Mouse (Mus musculus) G1E (cell line): ENCODE data around the gene Tdrd7. TPM values are rescaled to one million over a fixed set of nuclear protein-coding genes. Genes with fewer than 3 reads are reported as not detected.

Source experiments
- ATAC-seq: 2 replicates; pipeline ENCODE4 v1.8.0; 2016; ENCODE audit warnings: mild to moderate bottlenecking; ENCODE audit not compliant: insufficient number of reproducible peaks, poor library complexity, low FRiP score, severe bottlenecking; ENCODE audit errors: extremely low read depth
- DNase-seq: peaks from one replicate; pipeline ENCODE4 v3.0.0; 2012; ENCODE audit warnings: low spot score
- H3K27me3 ChIP-seq: 2 replicates; pipeline ENCODE4 v1.6.1; 2012; ENCODE audit warnings: mild to moderate bottlenecking, low read length, inconsistent platforms; ENCODE audit not compliant: insufficient read depth
- H3K36me3 ChIP-seq: replicated peaks from 2 replicates; pipeline ENCODE3; 2012; ENCODE audit warnings: mild to moderate bottlenecking, inconsistent platforms
- H3K4me1 ChIP-seq: 2 replicates; pipeline ENCODE4 v1.6.1; 2012; ENCODE audit warnings: low read depth, low read length, inconsistent platforms, mixed read lengths; ENCODE audit not compliant: insufficient read depth
- H3K4me3 ChIP-seq: 2 replicates; pipeline ENCODE4 v1.5.1; 2012; ENCODE audit warnings: low read depth, mild to moderate bottlenecking, inconsistent platforms, low read length, moderate library complexity, mixed read lengths
- H3K9me3 ChIP-seq: replicated peaks from 2 replicates; pipeline ENCODE4 v1.6.1; 2012; ENCODE audit warnings: inconsistent platforms
- CTCF ChIP-seq: IDR thresholded peaks from 2 replicates; pipeline ENCODE4 v1.5.1; 2012; ENCODE audit warnings: low read depth, low read length, inconsistent platforms, mixed read lengths
- GATA1 ChIP-seq: IDR thresholded peaks from 2 replicates; pipeline ENCODE4 v1.6.1; 2012; ENCODE audit warnings: borderline replicate concordance, low read length, inconsistent platforms, mixed read lengths
- GATA2 ChIP-seq: IDR thresholded peaks from 2 replicates; pipeline ENCODE4 v1.6.1; 2012; ENCODE audit warnings: low read depth, low read length, inconsistent platforms, borderline replicate concordance
- POLR2AphosphoS5 ChIP-seq: IDR thresholded peaks from 2 replicates; pipeline ENCODE4 v1.6.1; 2012; ENCODE audit warnings: low read depth, low read length, inconsistent platforms; ENCODE audit not compliant: insufficient replicate concordance
- TAL1 ChIP-seq: conservative IDR thresholded peaks from 2 replicates; pipeline ENCODE4 v1.6.1; 2012; ENCODE audit warnings: low read depth, low read length, inconsistent platforms, mixed read lengths
- polyA plus RNA-seq: library from polyadenylated mRNA; stranded (reverse); fragments of >175 nt; gene quantifications from 2 replicates; pipeline ENCODE4 v1.2.3, GENCODE M21; 2012
- total RNA-seq, 2 experiments: library from RNA; stranded (forward) in 1 of 2; stranded (reverse) in 1 of 2; fragments of 200-1000 nt in 1 of 2; fragments of >200 nt in 1 of 2; fragmentation: Nextera tagmentation in 1 of 2; gene quantifications; 2 replicates each; pipeline ENCODE4 v1.2.3; 2014 to 2017

Gene Tdrd7
- total and polyA plus RNA-seq, 3 experiments = 0.12 to 7.7 (median 1.4) TPM

- Histone ChIP-seq H3K9me3 (peaks cover 6% of the 10 kb centered on the region; the same call in 1 of the 2 replicates), H3K27me3 (peaks cover 27% of the 10 kb centered on the region; the same call in 1 of the 2 replicates), H3K36me3 (no peaks in the 10 kb centered on the region), H3K4me3 (no peak overlapping the region), H3K4me1 (peaks cover 13% of the 10 kb centered on the region)
- no peak for TF ChIP-seq CTCF
- no peak for TF ChIP-seq GATA1
- no peak for TF ChIP-seq GATA2
- no peak for TF ChIP-seq POLR2AphosphoS5
- TF ChIP-seq TAL1 = no peak
- DNase-seq (no peak), ATAC-seq (no peak)
These were observed 60.8 kb downstream of the Tdrd7 start for GRCm38 (mm10) chr4:46025893-46026292.

GRCm38 (mm10) chr4:46028224-46028623 is 63.1 kb downstream of the Tdrd7 start:
- H3K4me3 ChIP-seq = no peak overlapping the region
- H3K9me3 ChIP-seq = peaks cover 6% of the 10 kb centered on the region; the same call in 1 of the 2 replicates
- TF ChIP-seq POLR2AphosphoS5 (no peak), GATA2 (no peak), CTCF (no peak), TAL1 (no peak), GATA1 (no peak)
- no peaks in the 10 kb centered on the region for H3K36me3 ChIP-seq
- H3K4me1 ChIP-seq = peaks cover 6% of the 10 kb centered on the region
- peaks cover 38% of the 10 kb centered on the region for H3K27me3 ChIP-seq
- ATAC-seq (no peak), DNase-seq (no peak)

GRCm38 (mm10) chr4:46028781-46029180 is 63.6 kb downstream of the Tdrd7 start:
- DNase-seq = no peak
- H3K4me3 ChIP-seq = no peak overlapping the region
- no peak for ATAC-seq
- peaks cover 41% of the 10 kb centered on the region for H3K27me3 ChIP-seq
- TF ChIP-seq CTCF (no peak), POLR2AphosphoS5 (no peak), GATA1 (no peak), GATA2 (no peak), TAL1 (no peak)
- H3K9me3 ChIP-seq = peaks cover 6% of the 10 kb centered on the region; the same call in 1 of the 2 replicates
- no peaks in the 10 kb centered on the region for H3K36me3 ChIP-seq
- peaks cover 5% of the 10 kb centered on the region for H3K4me1 ChIP-seq

GRCm38 (mm10) chr4:46029552-46029951 is 64.4 kb downstream of the Tdrd7 start:
- Histone ChIP-seq H3K36me3 (no peaks in the 10 kb centered on the region), H3K9me3 (peaks cover 6% of the 10 kb centered on the region; the same call in 1 of the 2 replicates), H3K4me3 (no peak overlapping the region), H3K27me3 (peaks cover 42% of the 10 kb centered on the region), H3K4me1 (no peaks in the 10 kb centered on the region; the same call in 1 of the 2 replicates)
- no peak for DNase-seq
- TF ChIP-seq GATA2 = no peak
- TF ChIP-seq TAL1 = no peak
- no peak for ATAC-seq

- no peak for ATAC-seq
- peaks cover 6% of the 10 kb centered on the region; the same call in 1 of the 2 replicates for H3K9me3 ChIP-seq
- no peaks in the 10 kb centered on the region; the same call in 1 of the 2 replicates for H3K4me1 ChIP-seq
- DNase-seq = no peak
- no peak overlapping the region for H3K4me3 ChIP-seq
- H3K27me3 ChIP-seq = peaks cover 44% of the 10 kb centered on the region
- TF ChIP-seq GATA1 (no peak), CTCF (no peak), TAL1 (no peak), POLR2AphosphoS5 (no peak), GATA2 (no peak)
- no peaks in the 10 kb centered on the region for H3K36me3 ChIP-seq
These were observed 67.3 kb downstream of the Tdrd7 start for GRCm38 (mm10) chr4:46032448-46032847.

- no peak for TF ChIP-seq GATA1
- TF ChIP-seq POLR2AphosphoS5 = no peak
- TF ChIP-seq GATA2 = no peak
- no peak for TF ChIP-seq TAL1
- no peak for TF ChIP-seq CTCF
- Histone ChIP-seq H3K9me3 (peaks cover 6% of the 10 kb centered on the region; the same call in 1 of the 2 replicates), H3K4me3 (no peak overlapping the region), H3K4me1 (no peaks in the 10 kb centered on the region; the same call in 1 of the 2 replicates), H3K27me3 (peaks cover 45% of the 10 kb centered on the region), H3K36me3 (no peaks in the 10 kb centered on the region)
- no peak for ATAC-seq
- no peak for DNase-seq
These were observed 68.1 kb downstream of the Tdrd7 start for GRCm38 (mm10) chr4:46033197-46033596.

GRCm38 (mm10) chr4:46038591-46038891 is 73.4 kb downstream of the Tdrd7 start:
- DNase-seq (no peak), ATAC-seq (no peak)
- peaks cover 44% of the 10 kb centered on the region for H3K27me3 ChIP-seq
- TF ChIP-seq GATA2 = no peak
- TF ChIP-seq POLR2AphosphoS5 = no peak
- no peak for TF ChIP-seq GATA1
- TF ChIP-seq CTCF = no peak
- TF ChIP-seq TAL1 = no peak
- H3K4me1 ChIP-seq = peaks cover 49% of the 10 kb centered on the region
- no peaks in the 10 kb centered on the region for H3K9me3 ChIP-seq
- H3K36me3 ChIP-seq = no peaks in the 10 kb centered on the region
- peak overlapping the region; percentile 73 for H3K4me3 ChIP-seq
